Mouse (Mus musculus) MEL (cell line): Measurements from ENCODE around the gene Lifr.

ENCODE experiments used
- BHLHE40 ChIP-seq: IDR thresholded peaks from 2 replicates; pipeline ENCODE4 v1.6.1; 2012; ENCODE audit warnings: low read depth, mild to moderate bottlenecking, inconsistent platforms, low read length, improper control_type of control experiment, borderline replicate concordance
- E2F4 ChIP-seq: IDR thresholded peaks from 2 replicates; pipeline ENCODE4 v1.6.1; 2011; ENCODE audit warnings: low read depth, low read length, improper control_type of control experiment, borderline replicate concordance
- EP300 ChIP-seq, 2 experiments: IDR thresholded peaks; 2 replicates each; pipeline ENCODE4 v1.6.1; 2011; ENCODE audit warnings: improper control_type of control experiment in 2 of 2, low read length in 2 of 2, low read depth in 1 of 2, mild to moderate bottlenecking in 1 of 2
- ETS1 ChIP-seq: IDR thresholded peaks from 2 replicates; pipeline ENCODE4 v1.6.1; 2012; ENCODE audit warnings: low read depth, mild to moderate bottlenecking, inconsistent platforms, low read length, improper control_type of control experiment, moderate library complexity
- GATA1 ChIP-seq: IDR thresholded peaks from 2 replicates; pipeline ENCODE4 v1.6.1; 2011; ENCODE audit warnings: low read depth, low read length, improper control_type of control experiment
- POLR2A ChIP-seq, 2 experiments: IDR thresholded peaks; 2 replicates each; pipeline ENCODE4 v1.6.1; 2011 to 2012; ENCODE audit warnings: low read length in 2 of 2, mild to moderate bottlenecking in 2 of 2, control low read depth in 1 of 2, improper control_type of control experiment in 1 of 2, low read depth in 1 of 2, moderate library complexity in 1 of 2; ENCODE audit not compliant: control insufficient read depth in 1 of 2, insufficient read depth in 1 of 2, poor library complexity in 1 of 2
- USF2 ChIP-seq, 2 experiments: IDR thresholded peaks; 2 replicates each; pipeline ENCODE4 v1.6.1; 2011 to 2012; ENCODE audit warnings: improper control_type of control experiment in 2 of 2, low read length in 2 of 2, borderline replicate concordance in 1 of 2, inconsistent platforms in 1 of 2, low read depth in 1 of 2, mild to moderate bottlenecking in 1 of 2; ENCODE audit not compliant: insufficient read depth in 1 of 2
- ZKSCAN1 ChIP-seq: IDR thresholded peaks from 2 replicates; pipeline ENCODE4 v1.6.1; 2012; ENCODE audit warnings: low read depth, mild to moderate bottlenecking, inconsistent platforms, low read length, improper control_type of control experiment, moderate library complexity

DNA sequence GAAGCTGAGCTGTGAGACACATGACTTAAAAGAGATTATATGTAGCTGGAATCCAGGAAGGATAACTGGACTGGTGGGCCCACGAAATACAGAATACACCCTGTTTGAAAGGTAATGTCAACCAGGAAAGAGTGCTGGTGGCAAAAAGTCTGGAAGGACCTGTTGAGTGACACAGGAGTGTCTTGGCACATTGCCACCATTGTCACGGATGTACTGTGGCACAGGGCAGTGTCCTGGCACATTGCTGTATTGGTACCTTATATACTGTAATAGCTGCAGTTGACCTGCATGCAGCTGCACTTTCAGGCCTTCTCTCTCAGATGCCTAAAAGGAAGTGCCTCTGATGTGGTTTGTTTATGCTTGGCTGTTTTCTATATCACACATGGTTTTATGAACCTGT is 82.5 kb downstream of the Lifr start:
- TF ChIP-seq EP300 (IDR thresholded peaks at IDR 0.05; ENCODE audit: low read depth in 1 of 2, low read length in 2 of 2), result no peak
- no peak for TF ChIP-seq POLR2A (IDR thresholded peaks at IDR 0.05; ENCODE audit: control insufficient read depth in 1 of 2, insufficient read depth in 1 of 2, low read depth in 1 of 2, low read length in 2 of 2, poor library complexity in 1 of 2)
- TF ChIP-seq BHLHE40, result no peak
- no peak for TF ChIP-seq GATA1
- TF ChIP-seq ZKSCAN1, result no peak
- TF ChIP-seq USF2 (IDR thresholded peaks at IDR 0.05; ENCODE audit: borderline replicate concordance in 1 of 2, insufficient read depth in 1 of 2, low read depth in 1 of 2, low read length in 2 of 2), result no peak
- TF ChIP-seq ETS1, result no peak
- TF ChIP-seq E2F4, result no peak
